Mouse (Mus musculus) forebrain, postnatal 0 days (tissue): ENCODE data around the gene Ptprd. TPM values are rescaled to one million over a fixed set of nuclear protein-coding genes. Genes with fewer than 3 reads are reported as not detected.
A peak's percentile ranks its signal among the peaks of the same experiment; 100 is the strongest.

Experiments used
- ATAC-seq: fragments of 200-750 bp; cut with Nextera tagmentation; 2 replicates; pipeline ENCODE4 v1.8.0; 2017; ENCODE audit warnings: mild to moderate bottlenecking, moderate library complexity
- DNase-seq: peaks from one replicate; pipeline ENCODE4 v3.0.0-alpha.2; 2015
- H3K27ac ChIP-seq: fragments of 300-500 bp; sonication (generic); 2 replicates; pipeline ENCODE4 v1.5.1; 2014; ENCODE audit warnings: low read depth, mild to moderate bottlenecking, antibody characterized with exemption, low read length, moderate library complexity, mixed read lengths
- H3K27me3 ChIP-seq: fragments of 300-500 bp; sonication (generic); 2 replicates; pipeline ENCODE4 v1.6.1; 2014; ENCODE audit warnings: mild to moderate bottlenecking, low read length, mixed read lengths; ENCODE audit not compliant: insufficient read depth
- H3K36me3 ChIP-seq: fragments of 300-500 bp; sonication (generic); 2 replicates; pipeline ENCODE4 v1.6.1; 2014; ENCODE audit warnings: mild to moderate bottlenecking, moderate library complexity; ENCODE audit not compliant: insufficient read depth
- H3K4me1 ChIP-seq: fragments of 300-500 bp; sonication (generic); 2 replicates; pipeline ENCODE4 v1.6.1; 2014; ENCODE audit warnings: antibody characterized with exemption; ENCODE audit not compliant: insufficient read depth
- H3K4me2 ChIP-seq: fragments of 300-500 bp; sonication (generic); 2 replicates; pipeline ENCODE4 v1.6.1; 2014; ENCODE audit warnings: low read depth, mild to moderate bottlenecking, moderate library complexity
- H3K4me3 ChIP-seq: fragments of 300-500 bp; sonication (generic); 2 replicates; pipeline ENCODE4 v1.5.1; 2014; ENCODE audit warnings: low read depth, low read length, mixed read lengths
- H3K9ac ChIP-seq: fragments of 300-500 bp; sonication (generic); 2 replicates; pipeline ENCODE4 v1.6.1; 2014; ENCODE audit warnings: mild to moderate bottlenecking
- H3K9me3 ChIP-seq: fragments of 300-500 bp; sonication (generic); 2 replicates; pipeline ENCODE4 v1.6.1; 2016; ENCODE audit warnings: low read length
- CTCF ChIP-seq: sonication (generic); IDR thresholded peaks from 2 replicates; pipeline ENCODE4 v1.5.1; 2016; ENCODE audit warnings: antibody characterized with exemption, control low read depth, low read depth
- WGBS: fragments of 180-500 bp; shearing (Covaris S2); extraction: QIAGEN DNeasy Blood & Tissue Kit; methylation state at CpG from one replicate; pipeline ENCODE4 v1.1.7; 2014; 5-methylcytosine and 5-hydroxymethylcytosine counted together
- polyA plus RNA-seq: library from polyadenylated mRNA; unstranded; fragments of >200 nt; fragmentation: Nextera tagmentation; extraction: Ambion mirVana; gene quantifications from 2 replicates; pipeline ENCODE4 v1.2.1, GENCODE M21; 2015
- total RNA-seq: library from RNA; depleted of rRNA; stranded (reverse); fragments of >200 nt; gene quantifications from 2 replicates; pipeline ENCODE4 v1.2.3, GENCODE M21; 2014

Gene Ptprd
- total and polyA plus RNA-seq, 2 experiments from 2014 or later = 58.3 to 120 TPM

- ATAC-seq = no peak
Observed at GRCm38 (mm10) chr4:78110898-78111297, 100.9 kb downstream of the Ptprd start.

GRCm38 (mm10) chr4:78097526-78097925 is 114.2 kb downstream of the Ptprd start:
- Histone ChIP-seq H3K9me3 (no peaks in the 10 kb centered on the region), H3K36me3 (no peaks in the 10 kb centered on the region), H3K9ac (no peak overlapping the region), H3K4me1 (no peaks in the 10 kb centered on the region), H3K27ac (no peak overlapping the region), H3K4me3 (no peak overlapping the region), H3K27me3 (no peaks in the 10 kb centered on the region), H3K4me2 (no peak overlapping the region)
- ATAC-seq = no peak
- DNase-seq = no peak
- no peak for TF ChIP-seq CTCF

More at GRCm38 (mm10) chr4:78110898-78111297, 100.9 kb downstream of the Ptprd start:
- no peak overlapping the region for H3K4me3 ChIP-seq
- H3K27me3 ChIP-seq = no peaks in the 10 kb centered on the region
- H3K9ac ChIP-seq = no peak overlapping the region
- H3K4me1 ChIP-seq = no peaks in the 10 kb centered on the region
- no peak for DNase-seq
- H3K4me2 ChIP-seq = no peak overlapping the region
- 50% methylated on average over 3 of the region's 3 CpGs for WGBS
- H3K36me3 ChIP-seq = no peaks in the 10 kb centered on the region
- no peaks in the 10 kb centered on the region for H3K9me3 ChIP-seq
- no peak for TF ChIP-seq CTCF
- H3K27ac ChIP-seq = no peak overlapping the region

GRCm38 (mm10) chr4:78082744-78083143 is 129.0 kb downstream of the Ptprd start:
- peak; percentile 40; the same call in 1 of the 2 replicates for ATAC-seq

GRCm38 (mm10) chr4:78077499-78077898 is 134.3 kb downstream of the Ptprd start:
- ATAC-seq (peak; percentile 59; the same call in 1 of the 2 replicates), DNase-seq (peak; percentile 14)
- Histone ChIP-seq H3K36me3 (no peaks in the 10 kb centered on the region), H3K9ac (no peak overlapping the region), H3K4me3 (no peak overlapping the region), H3K27ac (no peak overlapping the region), H3K4me1 (no peaks in the 10 kb centered on the region), H3K9me3 (no peaks in the 10 kb centered on the region), H3K4me2 (no peak overlapping the region), H3K27me3 (no peaks in the 10 kb centered on the region)
- TF ChIP-seq CTCF = no peak

More at GRCm38 (mm10) chr4:78082744-78083143, 129.0 kb downstream of the Ptprd start:
- Histone ChIP-seq H3K9me3 (no peaks in the 10 kb centered on the region), H3K36me3 (no peaks in the 10 kb centered on the region), H3K4me1 (no peaks in the 10 kb centered on the region), H3K9ac (no peak overlapping the region), H3K4me2 (no peak overlapping the region), H3K4me3 (no peak overlapping the region), H3K27ac (no peak overlapping the region), H3K27me3 (no peaks in the 10 kb centered on the region)
- DNase-seq = no peak
- no peak for TF ChIP-seq CTCF

- no peak for TF ChIP-seq CTCF
- DNase-seq (no peak), ATAC-seq (no peak)
- Histone ChIP-seq H3K4me1 (no peaks in the 10 kb centered on the region), H3K27ac (no peak overlapping the region), H3K36me3 (no peaks in the 10 kb centered on the region), H3K4me3 (no peak overlapping the region), H3K9ac (no peak overlapping the region), H3K27me3 (no peaks in the 10 kb centered on the region), H3K9me3 (no peaks in the 10 kb centered on the region), H3K4me2 (no peak overlapping the region)
- 69% methylated on average over 1 of the region's 1 CpGs for WGBS
Observed at GRCm38 (mm10) chr4:78077087-78077486, 134.7 kb downstream of the Ptprd start.

- Histone ChIP-seq H3K27me3 (no peaks in the 10 kb centered on the region), H3K4me2 (no peak overlapping the region), H3K36me3 (no peaks in the 10 kb centered on the region), H3K27ac (no peak overlapping the region), H3K4me1 (no peaks in the 10 kb centered on the region), H3K9me3 (no peaks in the 10 kb centered on the region), H3K4me3 (no peak overlapping the region), H3K9ac (no peak overlapping the region)
- TF ChIP-seq CTCF = no peak
- DNase-seq (no peak), ATAC-seq (no peak)
- 86% methylated on average over 5 of the region's 5 CpGs for WGBS
Observed at GRCm38 (mm10) chr4:78038401-78038800, 173.4 kb downstream of the Ptprd start.

GRCm38 (mm10) chr4:78002065-78002464 is 209.7 kb downstream of the Ptprd start:
- H3K4me1 ChIP-seq = no peaks in the 10 kb centered on the region
- H3K36me3 ChIP-seq = no peaks in the 10 kb centered on the region
- no peak overlapping the region for H3K4me2 ChIP-seq
- no peak overlapping the region for H3K27ac ChIP-seq
- DNase-seq (no peak), ATAC-seq (no peak; the same call in 1 of the 2 replicates)
- WGBS = 14% methylated on average over 1 of the region's 1 CpGs
- no peaks in the 10 kb centered on the region for H3K27me3 ChIP-seq
- H3K4me3 ChIP-seq = no peak overlapping the region
- no peaks in the 10 kb centered on the region for H3K9me3 ChIP-seq
- no peak for TF ChIP-seq CTCF
- H3K9ac ChIP-seq = no peak overlapping the region

GRCm38 (mm10) chr4:77992709-77993108 is 219.1 kb downstream of the Ptprd start:
- Histone ChIP-seq H3K4me3 (no peak overlapping the region), H3K36me3 (no peaks in the 10 kb centered on the region), H3K9me3 (no peaks in the 10 kb centered on the region), H3K9ac (no peak overlapping the region), H3K27ac (no peak overlapping the region), H3K27me3 (no peaks in the 10 kb centered on the region), H3K4me1 (no peaks in the 10 kb centered on the region), H3K4me2 (no peak overlapping the region)
- no peak for TF ChIP-seq CTCF
- 38% methylated on average over 4 of the region's 4 CpGs for WGBS
- DNase-seq = no peak
- no peak for ATAC-seq
